9 mouse cellular contexts compared by ENCODE assay signal in genomic region chr16:23497440-23497839, GRCm38 (mm10). TPM values are rescaled to one million over a fixed set of nuclear protein-coding genes. Genes with fewer than 3 reads are reported as not detected.
DNase-seq lines count a peak whose midpoint lies in the region; ATAC-seq lines count a peak whose summit lies in the region.
"Had no signal": no experiment of that assay in that cellular context is flagged by ENCODE, and none has a peak within 500 bp of the region (broad histone marks: within the 10 kb centered on the region; RNA-seq: fewer than 3 reads in every experiment).

No protein-coding gene starts in this region.

- peaks cover 53% of the 10 kb centered on the region for H3K4me1 ChIP-seq in heart, embryonic 11.5 days (ENCODE audit: control insufficient read depth, insufficient read depth, low read length)
- H3K4me1 ChIP-seq in liver, embryonic 16.5 days (ENCODE audit: control insufficient read depth, low read depth, low read length) = peaks cover 42% of the 10 kb centered on the region

- 9% methylated on average over 3 of the region's 3 CpGs for WGBS in heart, embryonic 11.5 days (ENCODE audit: insufficient replicate concordance)
- 30% methylated on average over 3 of the region's 3 CpGs for WGBS in liver, embryonic 16.5 days (ENCODE audit: insufficient replicate concordance)

- H3K9me3 ChIP-seq in heart, embryonic 11.5 days (replicated peaks; ENCODE audit: control insufficient read depth, low read length) = no peaks in the 10 kb centered on the region
- H3K9me3 ChIP-seq in liver, embryonic 16.5 days (replicated peaks; ENCODE audit: control insufficient read depth, low read length) = no peaks in the 10 kb centered on the region

- DNase-seq in heart, adult 18-20 months = peak; percentile 20 to 24
- DNase-seq in heart, postnatal 4 days = no peak
- DNase-seq in Muller cell, postnatal 12 days (ENCODE audit: inconsistent ontology term) = peak; percentile 91
- DNase-seq in cerebellum, postnatal 36 days = no peak
- no peak for DNase-seq in cerebellum, adult 18-20 months
- DNase-seq in layer of hippocampus, adult 18-20 months (ENCODE audit: low spot score in 2 of 2) = no peak

- H3K36me3 ChIP-seq in heart, embryonic 11.5 days (ENCODE audit: control insufficient read depth, insufficient read depth, low read length) = no peaks in the 10 kb centered on the region
- no peaks in the 10 kb centered on the region for H3K36me3 ChIP-seq in liver, embryonic 16.5 days (ENCODE audit: control insufficient read depth, insufficient read depth)

- H3K4me2 ChIP-seq in heart, embryonic 11.5 days = 0 out of 2 replicates have a peak overlapping the region, but pooled peaks have one; percentile 4
- H3K4me2 ChIP-seq in liver, embryonic 16.5 days (ENCODE audit: low read depth, low read length) = no peak overlapping the region

- no peak overlapping the region for H3K9ac ChIP-seq in heart, embryonic 11.5 days (ENCODE audit: low read depth, low read length)
- H3K9ac ChIP-seq in liver, embryonic 16.5 days (ENCODE audit: low read depth, low read length) = no peak overlapping the region
- H3K9ac ChIP-seq: liver, embryonic 14.5 days had no signal

- H3K27ac ChIP-seq in heart, embryonic 11.5 days (ENCODE audit: low read depth, low read length) = no peak overlapping the region
- H3K27ac ChIP-seq in liver, embryonic 16.5 days (ENCODE audit: low read length) = no peak overlapping the region
- H3K27ac ChIP-seq: liver, embryonic 14.5 days had no signal

- peaks cover 11% of the 10 kb centered on the region; the same call in 1 of the 2 replicates for H3K27me3 ChIP-seq in heart, embryonic 11.5 days (ENCODE audit: control insufficient read depth, insufficient read depth, low read length)
- no peaks in the 10 kb centered on the region for H3K27me3 ChIP-seq in liver, embryonic 16.5 days (ENCODE audit: control insufficient read depth, insufficient read depth, low read depth, low read length)

- ATAC-seq in heart, embryonic 11.5 days (replicated peaks; ENCODE audit: insufficient number of reproducible peaks, low FRiP score, low TSS enrichment) = no peak
- ATAC-seq in liver, embryonic 16.5 days (ENCODE audit: low read depth) = peak; percentile 32; the same call in 1 of the 2 replicates

- no peak overlapping the region for H3K4me3 ChIP-seq in heart, embryonic 11.5 days (ENCODE audit: low read depth, low read length)
- H3K4me3 ChIP-seq in liver, embryonic 16.5 days (ENCODE audit: low read depth, low read length) = no peak overlapping the region

RNA-seq across cellular contexts. Expression of gene Rtp4, which starts 22.7 kb away (rescaled TPM):
- 1 to 10 TPM; 4.4 to 4.8 TPM for total RNA-seq in heart, adult 18-20 months (2021)
- total RNA-seq in heart, postnatal 4 days (2021) = 1 to 10 TPM; 1.8 to 2.1 TPM
- polyA plus RNA-seq in heart, embryonic 11.5 days (2014; fragmentation: Nextera tagmentation; extraction: Ambion mirVana) = 2.8 and 3.9 TPM in 2 replicates
- 5.6 and 6.5 TPM in 2 replicates for polyA plus RNA-seq in liver, embryonic 16.5 days (2015; fragmentation: Nextera tagmentation; extraction: Ambion mirVana)
- total RNA-seq in layer of hippocampus, adult 18-20 months (2021) = 1 to 10 TPM; 1.5 TPM

RNA-seq across cellular contexts. Expression of gene Masp1, which starts 23.2 kb away (rescaled TPM):
- 10 to 100 TPM; 11.6 to 13.4 TPM for total RNA-seq in heart, adult 18-20 months (2021)
- total RNA-seq in heart, postnatal 4 days (2021) = 10 to 100 TPM; 22.6 to 26.2 TPM
- polyA plus RNA-seq in heart, embryonic 11.5 days (2014; fragmentation: Nextera tagmentation; extraction: Ambion mirVana) = 10.2 and 13.6 TPM in 2 replicates
- 26.5 and 30.8 TPM in 2 replicates for polyA plus RNA-seq in liver, embryonic 16.5 days (2015; fragmentation: Nextera tagmentation; extraction: Ambion mirVana)
- 10 to 100 TPM in 1 of 2 experiments, 1 to 10 TPM in 1; 9.9 to 10.6 TPM for total RNA-seq in layer of hippocampus, adult 18-20 months (2021)

Comparison
In these comparisons a context has a peak if more than half of its experiments do, and no peak if none do; other contexts are left out.
1. DNase-seq: peak in heart, adult 18-20 months (2 of 2) and Muller cell, postnatal 12 days (single experiment); none in heart, postnatal 4 days (single experiment), cerebellum, postnatal 36 days (0 of 2), cerebellum, adult 18-20 months (0 of 2) and layer of hippocampus, adult 18-20 months (0 of 2).